Mouse (Mus musculus) MEL-GATA-1-ER (cell line): ENCODE results near the gene Pou3f3.

Source experiments
- DNase-seq: peaks from one replicate; pipeline ENCODE4 v3.0.0-alpha.2; 2012; ENCODE audit warnings: low read depth; ENCODE audit errors: extremely low read depth

The Pou3f3 gene

GRCm38 (mm10) chr1:42694290-42694664 is 1.3 kb upstream of the Pou3f3 start:
- DNase-seq = no peak

- DNase-seq = no peak
Measured at GRCm38 (mm10) chr1:42694665-42695577, 647 bp upstream of the Pou3f3 start.

GRCm38 (mm10) chr1:42696371-42697031 is 933 bp downstream of the Pou3f3 start:
- DNase-seq = no peak

GRCm38 (mm10) chr1:42697321-42697755 is 1.8 kb downstream of the Pou3f3 start:
- DNase-seq = no peak

- DNase-seq = no peak
Measured at GRCm38 (mm10) chr1:42697756-42698583, 2.4 kb downstream of the Pou3f3 start.

GRCm38 (mm10) chr1:42698584-42699333 is 3.2 kb downstream of the Pou3f3 start:
- no peak for DNase-seq

GRCm38 (mm10) chr1:42699471-42699871 is 3.9 kb downstream of the Pou3f3 start:
- DNase-seq = no peak

GRCm38 (mm10) chr1:42700171-42700570 is 4.6 kb downstream of the Pou3f3 start:
- no peak for DNase-seq

- no peak for DNase-seq
Measured at GRCm38 (mm10) chr1:42700815-42701214, 5.2 kb downstream of the Pou3f3 start.

GRCm38 (mm10) chr1:42701833-42702611 is 6.5 kb downstream of the Pou3f3 start:
- no peak for DNase-seq

- no peak for DNase-seq
Measured at GRCm38 (mm10) chr1:42702984-42703383, 7.4 kb downstream of the Pou3f3 start.

GRCm38 (mm10) chr1:42703424-42703823 is 7.9 kb downstream of the Pou3f3 start:
- DNase-seq = no peak

- no peak for DNase-seq
Measured at GRCm38 (mm10) chr1:42703851-42704613, 8.5 kb downstream of the Pou3f3 start.

GRCm38 (mm10) chr1:42704981-42705810 is 9.6 kb downstream of the Pou3f3 start:
- DNase-seq = no peak

GRCm38 (mm10) chr1:42705811-42706160 is 10.2 kb downstream of the Pou3f3 start:
- no peak for DNase-seq

GRCm38 (mm10) chr1:42707196-42707595 is 11.6 kb downstream of the Pou3f3 start:
- DNase-seq = no peak

GRCm38 (mm10) chr1:42707611-42708130 is 12.1 kb downstream of the Pou3f3 start:
- no peak for DNase-seq

GRCm38 (mm10) chr1:42709024-42709423 is 13.5 kb downstream of the Pou3f3 start:
- DNase-seq = no peak
